Mouse (Mus musculus): ENCODE measurements around the gene Clec1a. TPM values are rescaled to one million over a fixed set of nuclear protein-coding genes. Genes with fewer than 3 reads are reported as not detected.
A peak's percentile ranks its signal among the peaks of the same experiment; 100 is the strongest.

Gene Clec1a
- total RNA-seq, 2 experiments from 2014 or later, result 3.6 to 4.1 TPM

DNA sequence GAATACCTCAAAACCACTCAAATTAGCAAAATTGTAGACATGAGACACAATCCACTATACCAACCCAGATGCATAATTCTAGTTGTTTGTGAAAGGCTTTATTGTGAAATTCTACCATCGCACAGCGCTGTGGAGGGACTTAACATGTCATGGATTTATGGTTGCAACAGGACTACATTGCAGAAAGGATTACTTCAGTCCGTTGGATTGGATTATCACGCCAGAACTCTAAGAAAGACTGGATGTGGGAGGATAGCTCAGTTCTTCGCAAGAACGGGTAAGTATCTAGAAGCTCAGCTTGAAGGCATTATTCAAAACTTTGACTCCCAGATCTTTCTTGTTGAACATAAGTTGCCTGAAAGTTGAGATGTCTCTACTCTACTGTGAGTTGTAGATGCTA lies 48.4 kb downstream of the Clec1a start:
- DNase-seq, result no peak

DNA sequence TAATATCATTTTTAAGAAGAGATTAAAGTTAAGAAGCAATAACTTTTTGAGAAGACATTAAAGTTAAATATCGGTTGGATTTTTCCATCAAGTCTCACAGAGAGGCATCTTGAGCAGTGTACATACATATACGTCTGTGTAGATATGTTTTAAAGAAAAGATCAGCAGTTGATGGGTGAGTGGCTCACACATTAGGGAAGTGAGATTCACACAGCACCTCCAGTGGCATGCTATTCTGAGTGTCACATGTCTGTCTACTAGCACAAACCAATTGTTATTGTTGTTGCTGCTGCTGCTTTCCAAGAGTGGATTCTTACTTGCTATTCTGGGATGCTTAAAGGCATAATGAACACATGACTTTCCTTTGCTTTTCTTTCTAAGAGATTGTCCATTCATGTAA lies 49.4 kb downstream of the Clec1a start:
- no peak for DNase-seq

DNA sequence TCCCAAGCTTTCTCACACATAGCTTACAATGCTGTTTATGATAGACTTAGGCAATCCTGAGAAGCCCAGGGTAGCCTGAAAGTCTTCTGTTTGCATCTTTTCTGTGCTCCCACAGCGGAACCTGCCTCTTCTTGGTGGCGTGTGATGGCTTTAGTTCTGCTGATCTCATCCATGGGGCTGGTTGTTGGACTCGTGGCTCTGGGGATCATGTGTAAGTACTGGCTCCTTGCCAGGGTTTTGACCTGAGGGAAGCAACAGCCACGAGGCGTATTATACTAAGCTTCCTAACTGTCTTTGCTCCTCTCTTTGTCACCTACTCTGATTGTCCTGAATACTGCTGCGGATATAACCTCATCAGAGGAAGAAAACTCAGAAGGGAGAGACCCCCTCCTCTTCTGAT lies 51.9 kb downstream of the Clec1a start:
- no peak for DNase-seq

DNA sequence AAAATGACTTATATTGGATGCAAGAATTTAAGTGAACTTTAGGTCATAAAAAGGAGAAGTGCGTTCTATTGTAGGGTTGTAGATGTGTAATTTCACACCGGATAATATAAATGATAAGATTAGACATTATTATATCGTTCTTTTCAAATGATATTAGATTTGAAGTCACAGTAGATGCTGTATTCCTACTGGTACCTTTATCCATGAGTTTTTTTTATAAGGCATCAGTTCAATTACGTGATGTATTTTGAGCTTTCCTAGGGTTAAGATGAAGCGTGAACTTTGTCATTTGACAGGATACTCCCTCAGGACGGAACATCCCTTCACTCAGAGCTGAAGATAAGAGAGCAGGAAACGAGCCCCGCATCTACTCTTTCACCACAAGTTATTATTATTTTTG lies 54.8 kb downstream of the Clec1a start, which contains the start of gene Clec1b:
Gene Clec1b (plus strand): TSS at position 301 of the 400 bp plus-strand sequence.
- DNase-seq, result no peak

DNA sequence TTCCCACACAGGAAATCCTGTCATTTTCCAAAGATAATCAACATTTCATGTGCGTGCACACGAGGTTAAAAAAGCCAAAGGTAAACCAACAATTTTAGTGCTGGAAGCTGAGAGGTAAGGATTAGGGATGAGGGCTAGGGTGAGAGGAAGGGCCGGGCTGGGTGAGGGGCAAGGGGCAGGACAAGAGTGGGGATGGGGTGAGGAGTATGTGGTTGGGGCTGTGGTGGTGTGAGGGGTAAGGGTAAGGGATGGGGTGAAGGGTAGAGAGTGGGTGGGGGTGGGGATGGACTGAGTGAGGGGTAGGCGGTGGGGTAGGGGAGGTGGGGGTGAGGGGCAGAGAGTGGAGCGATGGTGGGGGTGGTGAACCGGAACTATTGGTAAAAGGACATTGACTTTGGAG lies 58.1 kb downstream of the Clec1a start:
- DNase-seq, result no peak

DNA sequence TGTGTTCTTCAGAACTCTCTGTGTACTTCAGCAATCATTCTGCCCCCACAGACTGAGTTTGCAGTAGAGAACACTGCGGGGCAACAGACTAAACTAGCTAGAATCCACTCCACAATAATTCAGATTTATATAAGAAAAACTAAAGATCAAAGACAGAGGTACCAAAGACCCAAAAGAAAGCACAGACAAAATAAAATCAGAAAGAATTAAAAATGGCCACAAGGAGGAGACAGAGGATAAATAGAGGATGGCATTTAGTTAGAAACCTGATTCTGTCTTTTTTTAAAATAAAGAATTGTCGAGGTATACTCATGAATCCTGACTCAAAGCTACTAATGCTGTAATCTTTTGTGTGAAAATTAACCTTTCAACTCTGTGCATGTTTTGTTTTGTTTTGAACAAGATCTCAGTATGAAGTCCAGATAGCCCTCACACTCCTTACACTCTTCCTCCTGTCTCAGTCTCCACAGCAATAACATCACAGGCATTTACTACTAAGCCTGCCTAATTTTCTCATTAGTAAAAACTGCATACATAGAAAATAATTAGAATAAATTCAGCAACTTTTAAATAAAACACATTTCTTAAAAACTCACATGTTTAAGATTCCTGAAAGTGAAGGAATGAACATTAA lies 58.6 kb downstream of the Clec1a start:
- no peak for DNase-seq

DNA sequence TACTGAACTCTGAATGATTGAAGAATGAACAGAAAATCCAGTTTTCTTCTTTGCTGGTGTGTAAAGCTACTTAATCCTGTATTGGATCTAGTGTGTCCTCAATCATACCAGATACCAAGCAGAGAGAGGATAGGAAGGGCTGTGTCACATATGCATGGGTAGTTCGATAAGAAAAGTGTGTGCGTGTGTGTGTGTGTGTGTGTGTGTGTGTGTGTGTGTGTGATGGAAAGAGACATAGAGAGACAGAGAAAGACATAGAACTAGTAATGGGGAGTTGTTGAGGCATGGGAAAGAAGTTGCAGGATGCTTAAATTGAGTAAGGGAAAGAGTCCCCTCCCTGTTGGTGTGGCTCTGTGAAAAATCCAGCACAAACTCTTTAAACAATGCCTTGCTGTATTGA lies 66.0 kb downstream of the Clec1a start, which contains the start of gene Clec12b:
Gene Clec12b (minus strand): TSS at position 101 of the 400 bp plus-strand sequence.
- DNase-seq, result no peak

DNA sequence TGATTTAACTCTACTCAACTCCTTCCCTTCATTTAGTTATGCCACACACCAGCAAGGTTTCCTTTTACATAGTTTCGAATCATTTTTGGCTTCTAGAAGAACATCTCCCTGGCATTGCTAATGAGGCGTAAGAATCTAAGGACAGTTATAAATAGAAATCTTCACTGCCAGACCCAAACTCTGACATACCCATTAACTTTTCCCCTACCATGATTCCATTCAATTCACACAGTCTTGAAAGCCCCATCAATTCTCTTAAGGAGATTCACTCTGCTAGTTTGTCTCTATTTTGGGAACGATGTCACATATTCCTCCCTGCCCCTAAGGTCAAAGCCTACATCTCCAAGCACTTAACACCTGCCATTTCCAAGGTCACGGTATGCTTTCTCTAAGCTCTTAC lies 66.8 kb downstream of the Clec1a start:
- DNase-seq, result no peak

DNA sequence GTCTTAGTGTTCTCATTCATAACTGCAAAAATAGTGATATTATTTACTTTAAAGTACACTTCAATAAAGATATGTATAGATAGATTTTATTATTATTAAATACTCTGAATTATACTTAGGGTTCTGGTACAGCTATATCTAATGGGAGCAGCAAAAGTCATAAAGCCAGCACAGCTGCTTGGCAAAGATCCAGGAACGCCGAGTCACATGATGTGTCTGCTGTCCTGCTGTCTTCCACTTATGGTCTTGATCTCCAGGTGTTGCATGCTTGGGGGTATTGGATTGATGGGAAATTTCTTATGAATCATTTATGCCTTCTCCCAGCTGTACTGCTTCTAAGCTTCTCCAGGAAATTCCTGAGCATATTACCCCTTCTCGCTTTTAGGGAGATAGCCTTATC lies 68.3 kb downstream of the Clec1a start:
- DNase-seq, result no peak

DNA sequence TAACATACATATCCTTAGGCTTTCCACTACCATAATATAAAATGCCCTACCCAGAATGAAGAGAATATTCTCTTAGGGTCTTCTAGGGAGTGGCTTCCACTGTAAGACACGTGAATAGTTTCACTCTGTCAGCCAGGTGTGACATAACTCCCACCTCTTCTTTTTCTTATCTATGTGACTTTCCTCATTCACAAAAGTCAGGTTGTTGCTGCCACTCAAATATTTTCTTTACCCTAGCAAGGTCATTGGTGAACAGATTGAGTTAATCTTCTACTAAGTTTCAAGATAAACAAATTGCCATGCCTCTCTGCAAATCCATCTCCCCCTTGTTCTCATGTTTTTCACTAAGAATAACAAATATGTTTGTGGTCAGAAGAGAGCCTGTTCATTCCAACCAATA lies 70.1 kb downstream of the Clec1a start:
- no peak for DNase-seq

DNA sequence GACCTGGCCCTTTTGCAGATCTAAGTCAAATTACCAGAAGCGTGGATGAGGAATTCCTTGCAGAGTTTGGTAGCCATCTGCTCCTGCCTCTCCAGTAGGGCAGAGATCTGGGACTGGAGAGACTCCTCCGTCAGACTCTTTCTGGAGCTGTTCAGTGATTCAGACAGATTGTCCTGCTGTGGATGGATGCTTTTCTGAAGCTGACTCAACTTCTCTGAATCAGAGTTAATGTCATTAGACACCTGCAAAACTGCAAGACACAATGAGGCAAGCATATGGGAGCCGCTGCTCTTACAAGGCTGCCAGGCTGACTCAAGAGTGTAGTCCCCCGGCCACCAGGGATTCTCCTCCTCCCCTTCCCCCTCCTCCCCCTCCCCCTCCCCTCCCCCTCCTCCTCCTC lies 71.3 kb downstream of the Clec1a start:
- DNase-seq, result peak in 1 of 2 experiments; percentile 3

DNA sequence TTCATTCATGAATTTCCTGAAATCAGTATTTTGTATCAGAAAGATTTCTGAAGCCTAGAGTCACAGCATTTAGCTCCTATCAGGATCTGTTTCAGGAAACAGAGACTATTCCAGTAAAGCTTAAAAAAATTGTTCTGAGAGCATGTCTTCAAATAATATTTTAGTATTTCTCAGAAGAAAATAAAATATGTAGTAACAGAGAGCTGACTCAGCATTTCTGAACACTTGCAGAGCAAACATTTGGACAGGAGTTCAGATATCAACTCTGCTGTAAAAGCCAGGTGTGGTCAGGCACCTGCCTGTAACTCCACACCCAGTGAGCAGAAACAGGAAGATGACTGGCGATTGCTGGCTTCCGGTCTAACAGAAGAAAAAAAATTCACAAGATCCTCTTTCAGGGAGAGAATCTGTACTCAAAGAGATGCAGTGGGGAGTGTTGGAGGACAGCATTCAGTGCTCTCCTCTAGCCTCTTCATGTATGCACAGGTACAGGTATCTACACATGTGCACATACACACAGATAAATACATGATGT lies 76.8 kb downstream of the Clec1a start:
- DNase-seq, result no peak

Other genes starting within 250 kb of the Clec1a start
- not detected for gene Cd69, start 176.6 kb downstream of the Clec1a start, total RNA-seq (2021)
- gene 4922502D21Rik, start 120.2 kb downstream of the Clec1a start, total RNA-seq (2021), result not detected
- gene Clec12a, start 109.3 kb downstream of the Clec1a start, total RNA-seq (2021), result under 1 TPM in 1 of 2 experiments, not detected in 1; 0.32 TPM
- not detected for gene Clec12b, start 66.1 kb downstream of the Clec1a start, total RNA-seq (2021)
- gene Clec1b, start 54.7 kb downstream of the Clec1a start, total RNA-seq (2021), result not detected
- gene Clec9a, start 43.1 kb downstream of the Clec1a start, total RNA-seq (2021), result not detected
- gene Olr1, start 55.2 kb upstream of the Clec1a start, total RNA-seq (2021), result not detected
- gene Tmem52b, start 60.6 kb upstream of the Clec1a start, total RNA-seq (2021), result not detected
- 100 to 1,000 TPM; 613 to 662 TPM for gene Gabarapl1, start 81.2 kb upstream of the Clec1a start, total RNA-seq (2021)
- not detected for gene Klre1, start 125.9 kb upstream of the Clec1a start, total RNA-seq (2021)
- gene Klrd1, start 139.8 kb upstream of the Clec1a start, total RNA-seq (2021), result not detected
- not detected for gene Klrk1, start 171.9 kb upstream of the Clec1a start, total RNA-seq (2021)
- gene Klrc3, start 191.3 kb upstream of the Clec1a start, total RNA-seq (2021), result not detected
- not detected for gene Klrc2, start 208.7 kb upstream of the Clec1a start, total RNA-seq (2021)
- gene Klrc1, start 227.0 kb upstream of the Clec1a start, total RNA-seq (2021), result not detected